Mouse (Mus musculus) heart, postnatal 0 days (tissue): ENCODE results near the gene Zfp114. TPM values are rescaled to one million over a fixed set of nuclear protein-coding genes. Genes with fewer than 3 reads are reported as not detected.
A peak's percentile ranks its signal among the peaks of the same experiment; 100 is the strongest.

ENCODE experiments used
- ATAC-seq: fragments of 200-750 bp; cut with Nextera tagmentation; 2 replicates; pipeline ENCODE4 v1.8.0; 2017; ENCODE audit warnings: low read depth, moderate number of reproducible peaks, moderate library complexity; ENCODE audit not compliant: insufficient read depth
- DNase-seq: peaks from one replicate; pipeline ENCODE4 v3.0.0-alpha.2; 2016; ENCODE audit warnings: low spot score
- H3K27ac ChIP-seq: fragments of 300-500 bp; sonication (generic); 2 replicates; pipeline ENCODE4 v1.5.1; 2014; ENCODE audit warnings: low read depth, mild to moderate bottlenecking
- H3K27me3 ChIP-seq: fragments of 300-500 bp; sonication (generic); 2 replicates; pipeline ENCODE4 v1.6.1; 2014; ENCODE audit warnings: low read length, mixed read lengths; ENCODE audit not compliant: control insufficient read depth, insufficient read depth
- H3K36me3 ChIP-seq: fragments of 300-500 bp; sonication (generic); replicated peaks from 2 replicates; pipeline ENCODE4 v1.6.1; 2014; ENCODE audit warnings: low read length, mixed read lengths; ENCODE audit not compliant: control insufficient read depth, insufficient read depth
- H3K4me1 ChIP-seq: fragments of 300-500 bp; sonication (generic); 2 replicates; pipeline ENCODE4 v1.6.1; 2014; ENCODE audit warnings: antibody characterized with exemption; ENCODE audit not compliant: control insufficient read depth, insufficient read depth
- H3K4me2 ChIP-seq: fragments of 300-500 bp; sonication (generic); 2 replicates; pipeline ENCODE4 v1.6.1; 2014; ENCODE audit warnings: low read depth, mild to moderate bottlenecking, low read length, moderate library complexity
- H3K4me3 ChIP-seq: fragments of 300-500 bp; sonication (generic); 2 replicates; pipeline ENCODE4 v1.5.1; 2014; ENCODE audit warnings: low read depth, low read length
- H3K9ac ChIP-seq: fragments of 300-500 bp; sonication (generic); replicated peaks from 2 replicates; pipeline ENCODE4 v1.6.1; 2014; ENCODE audit warnings: low read depth, low read length, mixed read lengths
- H3K9me3 ChIP-seq: fragments of 300-500 bp; sonication (generic); replicated peaks from 2 replicates; pipeline ENCODE4 v1.6.1; 2016; ENCODE audit warnings: low read length; ENCODE audit not compliant: control insufficient read depth
- CTCF ChIP-seq: IDR thresholded peaks from 2 replicates; pipeline ENCODE4 v1.5.1; 2016; ENCODE audit warnings: antibody characterized with exemption, control low read depth, low read depth
- EP300 ChIP-seq: IDR thresholded peaks from 2 replicates; pipeline ENCODE4 v1.6.1; 2016; ENCODE audit warnings: antibody characterized with exemption, low read depth
- WGBS: fragments of 180-500 bp; shearing (Covaris S2); extraction: QIAGEN DNeasy Blood & Tissue Kit; methylation state at CpG from one replicate; pipeline ENCODE4 v1.1.7; 2014; 5-methylcytosine and 5-hydroxymethylcytosine counted together
- polyA plus RNA-seq: library from polyadenylated mRNA; unstranded; fragments of >200 nt; fragmentation: Nextera tagmentation; extraction: Ambion mirVana; gene quantifications from 2 replicates; pipeline ENCODE4 v1.2.1, GENCODE M21; 2015
- total RNA-seq: library from RNA; depleted of rRNA; stranded (reverse); fragments of >200 nt; gene quantifications from 2 replicates; pipeline ENCODE4 v1.2.3, GENCODE M21; 2014; ENCODE audit warnings: low replicate concordance

The Zfp114 gene
- total and polyA plus RNA-seq, 2 experiments from 2014 or later: 0.42 to 1.1 TPM

DNA sequence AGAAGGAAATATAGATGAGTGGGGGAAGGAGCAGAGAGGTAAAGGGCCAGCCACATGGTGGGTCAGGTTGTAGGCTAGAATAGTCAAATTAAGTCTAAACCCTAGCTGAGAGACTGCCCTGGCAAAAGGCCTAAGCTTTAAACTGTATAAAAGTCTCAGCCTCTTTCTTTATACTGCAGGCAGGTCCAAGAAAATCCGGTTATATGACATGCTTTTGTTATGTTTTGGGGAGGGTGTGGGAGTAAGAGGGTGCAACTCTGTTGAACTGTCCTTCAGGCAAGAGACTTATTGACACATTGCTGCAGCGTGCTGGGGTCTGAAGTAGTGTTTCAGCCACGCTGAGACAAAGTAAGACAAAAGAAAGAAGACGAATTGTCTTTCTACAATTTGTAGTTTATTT lies 2.7 kb upstream of the Zfp114 start:
- H3K27me3 ChIP-seq: no peaks in the 10 kb centered on the region
- no peaks in the 10 kb centered on the region for H3K4me1 ChIP-seq
- H3K4me3 ChIP-seq: no peak overlapping the region
- WGBS: 61% methylated on average over 4 of the region's 4 CpGs
- H3K36me3 ChIP-seq: no peaks in the 10 kb centered on the region
- no peaks in the 10 kb centered on the region for H3K9me3 ChIP-seq
- DNase-seq (no peak), ATAC-seq (no peak)
- TF ChIP-seq EP300 (no peak), CTCF (no peak)
- H3K9ac ChIP-seq: no peak overlapping the region
- H3K4me2 ChIP-seq: no peak overlapping the region
- H3K27ac ChIP-seq: no peak overlapping the region

- Histone ChIP-seq H3K27me3 (no peaks in the 10 kb centered on the region), H3K36me3 (no peaks in the 10 kb centered on the region), H3K4me3 (peak overlapping the region; percentile 56), H3K9ac (0 out of 2 replicates have a peak overlapping the region, but pooled peaks have one; percentile 6), H3K4me1 (no peaks in the 10 kb centered on the region), H3K9me3 (no peaks in the 10 kb centered on the region), H3K27ac (no peak overlapping the region), H3K4me2 (peak overlapping the region; percentile 61)
- TF ChIP-seq EP300: no peak
- TF ChIP-seq CTCF: no peak
- WGBS: 48% methylated on average over 6 of the region's 6 CpGs
- DNase-seq (no peak), ATAC-seq (no peak)
These were observed 464 bp downstream of the Zfp114 start for GRCm38 (mm10) chr7:24175337-24175711.

- H3K9me3 ChIP-seq: no peaks in the 10 kb centered on the region
- no peak overlapping the region for H3K4me2 ChIP-seq
- no peak overlapping the region for H3K4me3 ChIP-seq
- H3K9ac ChIP-seq: no peak overlapping the region
- no peak for DNase-seq
- 59% methylated on average over 1 of the region's 1 CpGs for WGBS
- no peak for ATAC-seq
- TF ChIP-seq CTCF (no peak), EP300 (no peak)
- no peaks in the 10 kb centered on the region for H3K4me1 ChIP-seq
- H3K27ac ChIP-seq: no peak overlapping the region
- H3K36me3 ChIP-seq: no peaks in the 10 kb centered on the region
- no peaks in the 10 kb centered on the region for H3K27me3 ChIP-seq
These were observed 12.8 kb downstream of the Zfp114 start for GRCm38 (mm10) chr7:24187611-24188010.

GRCm38 (mm10) chr7:24188901-24189570 lies 14.2 kb downstream of the Zfp114 start:
- H3K4me3 ChIP-seq: no peak overlapping the region
- H3K27me3 ChIP-seq: no peaks in the 10 kb centered on the region
- no peak overlapping the region for H3K27ac ChIP-seq
- ATAC-seq: no peak
- no peak for DNase-seq
- H3K9ac ChIP-seq: no peak overlapping the region
- 0 out of 2 replicates have a peak, but pooled peaks cover 7% of the 10 kb centered on the region for H3K36me3 ChIP-seq
- no peak overlapping the region for H3K4me2 ChIP-seq
- no peaks in the 10 kb centered on the region; the same call in 1 of the 2 replicates for H3K9me3 ChIP-seq
- 60% methylated on average over 4 of the region's 4 CpGs for WGBS
- H3K4me1 ChIP-seq: no peaks in the 10 kb centered on the region
- TF ChIP-seq EP300: no peak
- no peak for TF ChIP-seq CTCF

GRCm38 (mm10) chr7:24189571-24189944 lies 14.7 kb downstream of the Zfp114 start:
- H3K27me3 ChIP-seq: no peaks in the 10 kb centered on the region
- H3K27ac ChIP-seq: no peak overlapping the region
- DNase-seq: no peak
- H3K4me3 ChIP-seq: no peak overlapping the region
- 22% methylated on average over 5 of the region's 5 CpGs for WGBS
- no peaks in the 10 kb centered on the region for H3K4me1 ChIP-seq
- H3K4me2 ChIP-seq: no peak overlapping the region
- TF ChIP-seq EP300 (no peak), CTCF (no peak)
- H3K36me3 ChIP-seq: peaks cover 11% of the 10 kb centered on the region; the same call in 1 of the 2 replicates
- H3K9ac ChIP-seq: no peak overlapping the region
- no peaks in the 10 kb centered on the region; the same call in 1 of the 2 replicates for H3K9me3 ChIP-seq
- no peak for ATAC-seq

GRCm38 (mm10) chr7:24191361-24191760 lies 16.5 kb downstream of the Zfp114 start:
- TF ChIP-seq EP300 (no peak), CTCF (no peak)
- H3K27ac ChIP-seq: no peak overlapping the region
- H3K4me1 ChIP-seq: no peaks in the 10 kb centered on the region
- 51% methylated on average over 2 of the region's 2 CpGs for WGBS
- H3K9me3 ChIP-seq: no peaks in the 10 kb centered on the region; the same call in 1 of the 2 replicates
- H3K27me3 ChIP-seq: no peaks in the 10 kb centered on the region
- H3K9ac ChIP-seq: no peak overlapping the region
- H3K4me3 ChIP-seq: no peak overlapping the region
- ATAC-seq (no peak), DNase-seq (no peak)
- H3K4me2 ChIP-seq: no peak overlapping the region
- H3K36me3 ChIP-seq: peaks cover 14% of the 10 kb centered on the region; the same call in 1 of the 2 replicates
